Mouse (Mus musculus): ENCODE measurements around the gene Wfdc6a. TPM values are rescaled to one million over a fixed set of nuclear protein-coding genes. Genes with fewer than 3 reads are reported as not detected.
A peak's percentile ranks its signal among the peaks of the same experiment; 100 is the strongest.

Wfdc6a gene
- total and polyA plus RNA-seq, 2 experiments, result 0.11 TPM; not detected in 1

DNA sequence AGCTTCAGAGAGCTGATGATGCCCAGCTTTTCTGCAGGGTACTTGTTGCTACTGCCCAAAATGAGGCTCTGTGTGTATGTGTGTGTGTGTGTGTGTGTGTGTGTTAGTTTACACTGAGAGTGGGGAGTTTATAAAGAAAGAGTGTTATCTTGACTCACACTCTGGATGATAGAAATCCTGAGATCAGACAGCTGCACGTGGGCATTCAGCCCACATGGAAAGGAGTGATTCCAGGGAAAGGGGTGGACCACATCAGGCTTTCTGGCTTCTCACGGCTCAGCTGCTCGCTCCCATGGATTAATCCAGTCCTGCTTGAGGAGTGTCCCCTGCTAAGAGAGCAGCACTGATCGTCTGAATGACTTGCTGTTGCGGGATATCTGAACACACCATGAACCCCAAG lies 43.1 kb downstream of the Wfdc6a start:
- Histone ChIP-seq H3K79me2 (ENCODE audit: control insufficient read depth, insufficient read depth, low read length) (no peaks in the 10 kb centered on the region), H3K4me1 (ENCODE audit: control insufficient read depth, insufficient read depth, low read length) (no peaks in the 10 kb centered on the region), H3K4me3 (ENCODE audit: insufficient read depth, low read depth, low read length) (no peak overlapping the region), H3K36me3 (ENCODE audit: control insufficient read depth, insufficient read depth, low read length) (no peaks in the 10 kb centered on the region), H3K27ac (replicated peaks; ENCODE audit: insufficient read depth, low read depth, low read length) (no peak overlapping the region), H3K27me3 (ENCODE audit: control insufficient read depth, insufficient read depth, low read length) (peaks cover 5% of the 10 kb centered on the region; the same call in 1 of the 2 replicates), H3K9ac (ENCODE audit: low read depth, low read length) (no peak overlapping the region)
- TF ChIP-seq CTCF (IDR thresholded peaks at IDR 0.05; ENCODE audit: low read depth, low read length), result no peak
- no peak for TF ChIP-seq POLR2A (IDR thresholded peaks at IDR 0.05; ENCODE audit: extremely low read depth, insufficient read depth, low read length)
- DNase-seq (ENCODE audit: extremely low read depth, low read depth, low spot score), result no peak
- WGBS, result 67% methylated on average over 5 of the region's 5 CpGs

GRCm38 (mm10) chr2:164540652-164541427 lies 44.4 kb downstream of the Wfdc6a start:
- TF ChIP-seq CTCF (IDR thresholded peaks at IDR 0.05; ENCODE audit: low read depth, low read length), result no peak
- TF ChIP-seq POLR2A (IDR thresholded peaks at IDR 0.05; ENCODE audit: extremely low read depth, insufficient read depth, low read length), result no peak
- WGBS, result 29% methylated on average over 8 of the region's 8 CpGs
- H3K4me1 ChIP-seq (ENCODE audit: control insufficient read depth, insufficient read depth, low read length), result no peaks in the 10 kb centered on the region

DNA sequence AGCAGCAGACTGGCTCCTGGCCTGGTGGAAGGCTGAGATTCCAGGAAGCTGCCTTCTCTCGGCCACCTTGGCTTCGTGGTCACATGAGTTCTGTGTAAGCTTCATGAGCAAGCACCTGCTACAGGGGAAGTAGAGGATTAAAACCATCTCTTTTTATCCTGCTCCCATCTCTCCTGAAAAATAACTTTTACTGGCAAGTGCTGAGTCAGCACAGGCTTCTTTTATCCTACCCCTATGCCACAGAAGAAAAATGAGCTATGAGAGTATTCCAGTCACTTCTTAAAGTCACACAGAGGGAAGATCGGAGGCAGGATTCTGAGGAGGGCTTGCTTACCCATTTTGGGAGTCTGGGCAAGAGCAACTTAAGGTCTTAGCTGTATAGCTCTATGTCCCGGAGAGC lies 48.2 kb downstream of the Wfdc6a start:
- WGBS, result 79% methylated on average over 4 of the region's 4 CpGs
- H3K36me3 ChIP-seq (ENCODE audit: control insufficient read depth, insufficient read depth, low read length), result no peaks in the 10 kb centered on the region
- H3K27me3 ChIP-seq (ENCODE audit: control insufficient read depth, insufficient read depth, low read length), result peaks cover 5% of the 10 kb centered on the region; the same call in 1 of the 2 replicates
- no peaks in the 10 kb centered on the region for H3K79me2 ChIP-seq (ENCODE audit: control insufficient read depth, insufficient read depth, low read length)
- no peaks in the 10 kb centered on the region for H3K4me1 ChIP-seq (ENCODE audit: control insufficient read depth, insufficient read depth, low read length)
- H3K9ac ChIP-seq (ENCODE audit: low read depth, low read length), result no peak overlapping the region
- no peak overlapping the region for H3K27ac ChIP-seq (replicated peaks; ENCODE audit: insufficient read depth, low read depth, low read length)
- DNase-seq (ENCODE audit: extremely low read depth, low read depth, low spot score), result no peak
- no peak for TF ChIP-seq POLR2A (IDR thresholded peaks at IDR 0.05; ENCODE audit: extremely low read depth, insufficient read depth, low read length)
- H3K4me3 ChIP-seq (ENCODE audit: insufficient read depth, low read depth, low read length), result no peak overlapping the region

More at GRCm38 (mm10) chr2:164540652-164541427, 44.4 kb downstream of the Wfdc6a start:
- H3K4me3 ChIP-seq (ENCODE audit: insufficient read depth, low read depth, low read length), result no peak overlapping the region
- no peaks in the 10 kb centered on the region for H3K79me2 ChIP-seq (ENCODE audit: control insufficient read depth, insufficient read depth, low read length)
- H3K36me3 ChIP-seq (ENCODE audit: control insufficient read depth, insufficient read depth, low read length), result no peaks in the 10 kb centered on the region
- no peak overlapping the region for H3K9ac ChIP-seq (ENCODE audit: low read depth, low read length)
- DNase-seq (ENCODE audit: extremely low read depth, low read depth, low spot score), result no peak
- H3K27me3 ChIP-seq (ENCODE audit: control insufficient read depth, insufficient read depth, low read length), result peaks cover 5% of the 10 kb centered on the region; the same call in 1 of the 2 replicates
- no peak overlapping the region for H3K27ac ChIP-seq (replicated peaks; ENCODE audit: insufficient read depth, low read depth, low read length)

DNA sequence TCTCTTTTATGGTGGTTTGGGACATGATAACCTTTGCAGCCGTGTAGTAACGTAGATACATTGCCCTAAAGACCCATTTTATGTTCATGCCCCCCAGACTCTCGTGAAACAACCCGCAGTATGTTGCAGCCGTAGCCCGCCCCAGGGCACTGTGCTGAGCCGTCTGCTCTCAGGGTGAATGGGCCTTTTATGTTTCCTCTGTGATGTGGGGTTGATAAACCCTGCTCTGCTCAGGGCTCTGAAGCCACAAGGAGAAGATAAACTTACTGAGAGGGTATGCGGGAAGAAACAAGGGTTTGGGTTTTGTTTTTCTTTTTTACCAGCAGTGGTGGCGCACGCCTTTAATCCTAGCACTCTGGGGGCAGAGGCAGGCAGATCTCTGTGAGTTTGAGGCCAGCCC lies 50.9 kb downstream of the Wfdc6a start:
- H3K79me2 ChIP-seq (ENCODE audit: control insufficient read depth, insufficient read depth, low read length), result no peaks in the 10 kb centered on the region
- 85% methylated on average over 10 of the region's 10 CpGs for WGBS
- H3K27ac ChIP-seq (replicated peaks; ENCODE audit: insufficient read depth, low read depth, low read length), result no peak overlapping the region
- DNase-seq (ENCODE audit: extremely low read depth, low read depth, low spot score), result no peak
- TF ChIP-seq CTCF (IDR thresholded peaks at IDR 0.05; ENCODE audit: low read depth, low read length), result no peak
- no peak for TF ChIP-seq POLR2A (IDR thresholded peaks at IDR 0.05; ENCODE audit: extremely low read depth, insufficient read depth, low read length)
- H3K36me3 ChIP-seq (ENCODE audit: control insufficient read depth, insufficient read depth, low read length), result no peaks in the 10 kb centered on the region
- H3K4me1 ChIP-seq (ENCODE audit: control insufficient read depth, insufficient read depth, low read length), result no peaks in the 10 kb centered on the region
- H3K4me3 ChIP-seq (ENCODE audit: insufficient read depth, low read depth, low read length), result no peak overlapping the region
- no peaks in the 10 kb centered on the region for H3K27me3 ChIP-seq (ENCODE audit: control insufficient read depth, insufficient read depth, low read length)
- no peak overlapping the region for H3K9ac ChIP-seq (ENCODE audit: low read depth, low read length)

DNA sequence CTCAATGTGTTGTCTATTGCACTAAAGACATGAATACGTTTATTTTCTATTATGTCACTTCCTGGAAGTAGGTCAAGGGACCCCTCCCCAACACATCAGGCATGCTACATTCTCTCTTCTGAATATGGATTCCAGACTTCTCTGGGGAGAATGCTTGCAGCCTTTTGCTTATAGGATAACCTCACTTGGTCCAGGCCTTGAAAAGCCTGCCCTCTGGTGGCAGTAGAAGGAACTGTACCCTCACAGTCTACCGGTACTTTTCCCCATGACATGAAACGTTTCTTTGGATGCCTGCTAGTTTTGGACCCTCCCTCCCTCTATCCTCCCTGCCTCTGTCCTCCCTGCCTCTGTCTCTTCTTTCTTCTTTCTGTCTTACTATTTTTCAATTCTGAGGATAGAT lies 54.1 kb downstream of the Wfdc6a start:
- H3K27ac ChIP-seq (replicated peaks; ENCODE audit: insufficient read depth, low read depth, low read length), result no peak overlapping the region
- no peak overlapping the region for H3K4me3 ChIP-seq (ENCODE audit: insufficient read depth, low read depth, low read length)
- no peak overlapping the region for H3K9ac ChIP-seq (ENCODE audit: low read depth, low read length)
- DNase-seq (ENCODE audit: extremely low read depth, low read depth, low spot score), result peak; percentile 36
- no peaks in the 10 kb centered on the region for H3K4me1 ChIP-seq (ENCODE audit: control insufficient read depth, insufficient read depth, low read length)
- 6% methylated on average over 3 of the region's 3 CpGs for WGBS
- no peaks in the 10 kb centered on the region for H3K27me3 ChIP-seq (ENCODE audit: control insufficient read depth, insufficient read depth, low read length)
- TF ChIP-seq POLR2A (IDR thresholded peaks at IDR 0.05; ENCODE audit: extremely low read depth, insufficient read depth, low read length) (no peak), CTCF (IDR thresholded peaks at IDR 0.05; ENCODE audit: low read depth, low read length) (peak; percentile 64; the same call in 1 of the 2 replicates)
- no peaks in the 10 kb centered on the region for H3K79me2 ChIP-seq (ENCODE audit: control insufficient read depth, insufficient read depth, low read length)
- H3K36me3 ChIP-seq (ENCODE audit: control insufficient read depth, insufficient read depth, low read length), result no peaks in the 10 kb centered on the region

Other genes starting within 250 kb of the Wfdc6a start
Only the 30 nearest of the 32 such genes appear.
- 0.94 and 1.4 TPM in 2 replicates for gene Slpi, start 196.4 kb downstream of the Wfdc6a start, total RNA-seq (2014; rRNA removed)
- gene Slpi, start 196.4 kb downstream of the Wfdc6a start, polyA plus RNA-seq (2012; rRNA removed), result 4.5 and 5.7 TPM in 2 replicates
- 0.18 and 0.20 TPM in 2 replicates for gene Rbpjl, start 182.3 kb downstream of the Wfdc6a start, total RNA-seq (2014; rRNA removed)
- gene Rbpjl, start 182.3 kb downstream of the Wfdc6a start, polyA plus RNA-seq (2012; rRNA removed), result not detected in 2 replicates
- 0.07 and 0.09 TPM in 2 replicates for gene Matn4, start 180.3 kb downstream of the Wfdc6a start, total RNA-seq (2014; rRNA removed)
- 0.04 and 0.05 TPM in 2 replicates for gene Matn4, start 180.3 kb downstream of the Wfdc6a start, polyA plus RNA-seq (2012; rRNA removed)
- gene Sdc4, start 141.6 kb downstream of the Wfdc6a start, total RNA-seq (2014; rRNA removed), result 511 and 573 TPM in 2 replicates
- 178 and 182 TPM in 2 replicates for gene Sdc4, start 141.6 kb downstream of the Wfdc6a start, polyA plus RNA-seq (2012; rRNA removed)
- 33.7 and 40.9 TPM in 2 replicates for gene Sys1, start 128.5 kb downstream of the Wfdc6a start, total RNA-seq (2014; rRNA removed)
- 145 and 157 TPM in 2 replicates for gene Sys1, start 128.5 kb downstream of the Wfdc6a start, polyA plus RNA-seq (2012; rRNA removed)
- gene Gm20458, start 124.5 kb downstream of the Wfdc6a start, total RNA-seq (2014; rRNA removed), result 0.46 TPM in 1 of 2 replicates, not detected in the other
- 11.7 and 14.2 TPM in 2 replicates for gene Gm20458, start 124.5 kb downstream of the Wfdc6a start, polyA plus RNA-seq (2012; rRNA removed)
- gene Trp53tg5, start 111.7 kb downstream of the Wfdc6a start, total RNA-seq (2014; rRNA removed), result not detected in 2 replicates
- not detected in 2 replicates for gene Trp53tg5, start 111.7 kb downstream of the Wfdc6a start, polyA plus RNA-seq (2012; rRNA removed)
- gene Dbndd2, start 99.3 kb downstream of the Wfdc6a start, total RNA-seq (2014; rRNA removed), result 8.1 and 10.1 TPM in 2 replicates
- gene Dbndd2, start 99.3 kb downstream of the Wfdc6a start, polyA plus RNA-seq (2012; rRNA removed), result 7.6 and 9.5 TPM in 2 replicates
- 7.5 and 14.2 TPM in 2 replicates for gene Pigt, start 87.9 kb downstream of the Wfdc6a start, total RNA-seq (2014; rRNA removed)
- gene Pigt, start 87.9 kb downstream of the Wfdc6a start, polyA plus RNA-seq (2012; rRNA removed), result 56.7 and 63.7 TPM in 2 replicates
- gene Wfdc2, start 23.0 kb downstream of the Wfdc6a start, total RNA-seq (2014; rRNA removed), result 4.6 and 8.5 TPM in 2 replicates
- 9.9 and 18.9 TPM in 2 replicates for gene Wfdc2, start 23.0 kb downstream of the Wfdc6a start, polyA plus RNA-seq (2012; rRNA removed)
- not detected in 2 replicates for gene Spint3, start 12.0 kb downstream of the Wfdc6a start, total RNA-seq (2014; rRNA removed)
- gene Spint3, start 12.0 kb downstream of the Wfdc6a start, polyA plus RNA-seq (2012; rRNA removed), result not detected in 2 replicates
- not detected in 2 replicates for gene Eppin, start 8.1 kb upstream of the Wfdc6a start, total RNA-seq (2014; rRNA removed)
- gene Eppin, start 8.1 kb upstream of the Wfdc6a start, polyA plus RNA-seq (2012; rRNA removed), result not detected in 2 replicates
- gene Wfdc6b, start 28.1 kb upstream of the Wfdc6a start, total RNA-seq (2014; rRNA removed), result not detected in 2 replicates
- gene Wfdc6b, start 28.1 kb upstream of the Wfdc6a start, polyA plus RNA-seq (2012; rRNA removed), result not detected in 2 replicates
- gene Wfdc8, start 28.2 kb upstream of the Wfdc6a start, total RNA-seq (2014; rRNA removed), result not detected in 2 replicates
- gene Wfdc8, start 28.2 kb upstream of the Wfdc6a start, polyA plus RNA-seq (2012; rRNA removed), result not detected in 2 replicates
- gene Wfdc16, start 53.3 kb upstream of the Wfdc6a start, total RNA-seq (2014; rRNA removed), result not detected in 2 replicates
- 0.07 TPM in 1 of 2 replicates, not detected in the other for gene Wfdc16, start 53.3 kb upstream of the Wfdc6a start, polyA plus RNA-seq (2012; rRNA removed)
- gene Wfdc10, start 70.6 kb upstream of the Wfdc6a start, total RNA-seq (2014; rRNA removed), result not detected in 2 replicates
- gene Wfdc10, start 70.6 kb upstream of the Wfdc6a start, polyA plus RNA-seq (2012; rRNA removed), result not detected in 2 replicates
- not detected in 2 replicates for gene Wfdc9, start 71.1 kb upstream of the Wfdc6a start, total RNA-seq (2014; rRNA removed)
- gene Wfdc9, start 71.1 kb upstream of the Wfdc6a start, polyA plus RNA-seq (2012; rRNA removed), result not detected in 2 replicates
- not detected in 2 replicates for gene Wfdc11, start 88.6 kb upstream of the Wfdc6a start, total RNA-seq (2014; rRNA removed)
- not detected in 2 replicates for gene Wfdc11, start 88.6 kb upstream of the Wfdc6a start, polyA plus RNA-seq (2012; rRNA removed)
- not detected in 2 replicates for gene Wfdc13, start 99.7 kb upstream of the Wfdc6a start, total RNA-seq (2014; rRNA removed)
- not detected in 2 replicates for gene Wfdc13, start 99.7 kb upstream of the Wfdc6a start, polyA plus RNA-seq (2012; rRNA removed)
- gene Spint4, start 113.1 kb upstream of the Wfdc6a start, total RNA-seq (2014; rRNA removed), result not detected in 2 replicates
- gene Spint4, start 113.1 kb upstream of the Wfdc6a start, polyA plus RNA-seq (2012; rRNA removed), result not detected in 2 replicates
- not detected in 2 replicates for gene Spint5, start 129.9 kb upstream of the Wfdc6a start, total RNA-seq (2014; rRNA removed)
- gene Spint5, start 129.9 kb upstream of the Wfdc6a start, polyA plus RNA-seq (2012; rRNA removed), result not detected in 2 replicates
- 0.09 and 0.81 TPM in 2 replicates for gene Wfdc3, start 160.5 kb upstream of the Wfdc6a start, total RNA-seq (2014; rRNA removed)
- 0.07 and 0.21 TPM in 2 replicates for gene Wfdc3, start 160.5 kb upstream of the Wfdc6a start, polyA plus RNA-seq (2012; rRNA removed)
- gene Dnttip1, start 160.5 kb upstream of the Wfdc6a start, total RNA-seq (2014; rRNA removed), result 11.8 and 12.9 TPM in 2 replicates
- 11.9 and 17.6 TPM in 2 replicates for gene Dnttip1, start 160.5 kb upstream of the Wfdc6a start, polyA plus RNA-seq (2012; rRNA removed)
- 0.18 and 1.9 TPM in 2 replicates for gene Ube2c, start 184.5 kb upstream of the Wfdc6a start, total RNA-seq (2014; rRNA removed)
- gene Ube2c, start 184.5 kb upstream of the Wfdc6a start, polyA plus RNA-seq (2012; rRNA removed), result 1.2 and 1.5 TPM in 2 replicates
- 6.1 TPM in 1 of 2 replicates, not detected in the other for gene Tnnc2, start 194.5 kb upstream of the Wfdc6a start, total RNA-seq (2014; rRNA removed)
- gene Tnnc2, start 194.5 kb upstream of the Wfdc6a start, polyA plus RNA-seq (2012; rRNA removed), result not detected in 2 replicates
- gene Snx21, start 200.4 kb upstream of the Wfdc6a start, total RNA-seq (2014; rRNA removed), result 10.8 and 12.6 TPM in 2 replicates
- gene Snx21, start 200.4 kb upstream of the Wfdc6a start, polyA plus RNA-seq (2012; rRNA removed), result 14.4 and 14.6 TPM in 2 replicates
- gene Acot8, start 219.4 kb upstream of the Wfdc6a start, total RNA-seq (2014; rRNA removed), result 19.4 and 25.8 TPM in 2 replicates
- 46.1 and 53.2 TPM in 2 replicates for gene Acot8, start 219.4 kb upstream of the Wfdc6a start, polyA plus RNA-seq (2012; rRNA removed)
- gene Zswim3, start 219.7 kb upstream of the Wfdc6a start, total RNA-seq (2014; rRNA removed), result 0.83 and 1.1 TPM in 2 replicates
- 0.73 and 0.82 TPM in 2 replicates for gene Zswim3, start 219.7 kb upstream of the Wfdc6a start, polyA plus RNA-seq (2012; rRNA removed)
- gene Zswim1, start 237.2 kb upstream of the Wfdc6a start, total RNA-seq (2014; rRNA removed), result 0.55 and 0.81 TPM in 2 replicates
- 3.2 and 4.4 TPM in 2 replicates for gene Zswim1, start 237.2 kb upstream of the Wfdc6a start, polyA plus RNA-seq (2012; rRNA removed)
- gene Spata25, start 243.1 kb upstream of the Wfdc6a start, total RNA-seq (2014; rRNA removed), result 0.18 TPM in 1 of 2 replicates, not detected in the other
- gene Spata25, start 243.1 kb upstream of the Wfdc6a start, polyA plus RNA-seq (2012; rRNA removed), result not detected in 2 replicates

Data from liver, adult 2 months (tissue).